32 mouse cellular contexts compared by ENCODE assay signal in genomic region chr6:114142480-114142879, GRCm38 (mm10). TPM values are rescaled to one million over a fixed set of nuclear protein-coding genes. Genes with fewer than 3 reads are reported as not detected.
"Had no signal": no experiment of that assay in that cellular context is flagged by ENCODE, and none has a peak within 500 bp of the region (broad histone marks: within the 10 kb centered on the region; RNA-seq: fewer than 3 reads in every experiment).

No protein-coding gene starts in this region.

- ATAC-seq: hindbrain, embryonic 16.5 days; inflammation-experienced regulatory T-cells, adult 6 months; intestine, embryonic 15.5 days; intestine, postnatal 0 days had no signal

- H3K4me1 ChIP-seq: heart, embryonic 10.5 days; heart, embryonic 12.5 days; intestine, embryonic 15.5 days; limb, embryonic 10.5 days; limb, embryonic 12.5 days; liver, embryonic 15.5 days had no signal

- DNase-seq: gastrocnemius, adult 2 months; gastrocnemius, postnatal 10 days; gastrocnemius, postnatal 25 days; heart, adult 18-20 months; heart, postnatal 10 days; heart, postnatal 4 days; kidney, adult 18-20 months; kidney, adult 8-10 months; kidney, postnatal 10 days; kidney, postnatal 25 days; kidney, postnatal 4 days; liver; liver, embryonic 13.5 days had no signal

- H3K27ac ChIP-seq: gastrocnemius, adult 2 months; heart, embryonic 10.5 days; hindbrain, embryonic 10.5 days; hindbrain, embryonic 12.5 days; hindbrain, embryonic 14.5 days; intestine, embryonic 15.5 days; left cerebral cortex, adult 2 months; limb, embryonic 10.5 days; limb, embryonic 12.5 days; liver, embryonic 13.5 days; liver, embryonic 15.5 days had no signal

- H3K9me3 ChIP-seq: heart, embryonic 10.5 days; heart, embryonic 12.5 days; hindbrain, embryonic 12.5 days; intestine, embryonic 15.5 days; limb, embryonic 10.5 days; limb, embryonic 12.5 days; liver, embryonic 13.5 days; liver, embryonic 15.5 days had no signal

- H3K36me3 ChIP-seq: heart, embryonic 10.5 days; heart, embryonic 12.5 days; hindbrain, embryonic 10.5 days; hindbrain, embryonic 12.5 days; intestine, embryonic 15.5 days; limb, embryonic 10.5 days; limb, embryonic 12.5 days; liver, embryonic 13.5 days; liver, embryonic 15.5 days had no signal

- H3K27me3 ChIP-seq: hindbrain, embryonic 12.5 days; liver, embryonic 13.5 days; liver, embryonic 15.5 days had no signal

- H3K4me3 ChIP-seq: gastrocnemius, adult 2 months; heart, embryonic 10.5 days; heart, embryonic 12.5 days; hindbrain, embryonic 10.5 days; hindbrain, embryonic 12.5 days; intestine, embryonic 15.5 days; left cerebral cortex, adult 2 months; limb, embryonic 10.5 days; limb, embryonic 12.5 days; liver, embryonic 13.5 days; liver, embryonic 15.5 days had no signal

- H3K4me2 ChIP-seq: heart, embryonic 12.5 days; hindbrain, embryonic 12.5 days; hindbrain, embryonic 14.5 days; intestine, embryonic 15.5 days; limb, embryonic 12.5 days; liver, embryonic 11.5 days; liver, embryonic 13.5 days; liver, embryonic 15.5 days had no signal

- H3K9ac ChIP-seq: heart, embryonic 12.5 days; hindbrain, embryonic 12.5 days; hindbrain, embryonic 14.5 days; intestine, embryonic 15.5 days; limb, embryonic 12.5 days; liver, embryonic 13.5 days; liver, embryonic 15.5 days had no signal

RNA-seq across cellular contexts. Expression of gene Slc6a11, which starts 11.4 kb away (rescaled TPM):
- total RNA-seq: granulocyte monocyte progenitor cell, adult 5-6 weeks; heart, adult 18-20 months; heart, adult 8-10 months; heart, postnatal 10 days; heart, postnatal 25 days had no signal
- polyA plus RNA-seq: heart, embryonic 12.5 days; heart, embryonic 14.5 days; heart, embryonic 16.5 days; inflammation-experienced regulatory T-cells, adult 6 months; intestine, postnatal 0 days; limb, embryonic 10.5 days; liver, embryonic 11.5 days had no signal
